Mouse (Mus musculus): ENCODE measurements around the gene Hes2.

The Hes2 gene

GRCm38 (mm10) chr4:152158585-152159284 lies at the start of gene Hes2:
Gene Hes2 (plus strand): TSS chr4:152158867.
- DNase-seq (ENCODE audit: low spot score) = no peak

GRCm38 (mm10) chr4:152109509-152109908 lies 49.2 kb upstream of the Hes2 start:
- no peak for DNase-seq (ENCODE audit: low spot score)

- DNase-seq (ENCODE audit: low spot score) = no peak
Measured at GRCm38 (mm10) chr4:152110689-152111088, 48.0 kb upstream of the Hes2 start.

- DNase-seq (ENCODE audit: low spot score) = no peak
Measured at GRCm38 (mm10) chr4:152112329-152112728, 46.3 kb upstream of the Hes2 start.

GRCm38 (mm10) chr4:152114080-152114479 lies 44.6 kb upstream of the Hes2 start:
- no peak for DNase-seq (ENCODE audit: low spot score)

- DNase-seq (ENCODE audit: low spot score) = no peak
Measured at GRCm38 (mm10) chr4:152115921-152116612, 42.6 kb upstream of the Hes2 start, which contains the start of gene Tnfrsf25. Gene Tnfrsf25 (plus strand): TSS chr4:152115934.

GRCm38 (mm10) chr4:152117538-152117937 lies 41.1 kb upstream of the Hes2 start:
- no peak for DNase-seq (ENCODE audit: low spot score)

- no peak for DNase-seq (ENCODE audit: low spot score)
Measured at GRCm38 (mm10) chr4:152119396-152120292, 39.0 kb upstream of the Hes2 start.

- DNase-seq (ENCODE audit: low spot score) = no peak
Measured at GRCm38 (mm10) chr4:152120311-152121182, 38.1 kb upstream of the Hes2 start.

- DNase-seq (ENCODE audit: low spot score) = no peak
Measured at GRCm38 (mm10) chr4:152121183-152121505, 37.5 kb upstream of the Hes2 start.

- no peak for DNase-seq (ENCODE audit: low spot score)
Measured at GRCm38 (mm10) chr4:152124361-152124961, 34.2 kb upstream of the Hes2 start.

GRCm38 (mm10) chr4:152125161-152126025 lies 33.3 kb upstream of the Hes2 start:
- DNase-seq (ENCODE audit: low spot score) = no peak

GRCm38 (mm10) chr4:152126026-152126920 lies 32.4 kb upstream of the Hes2 start:
- DNase-seq (ENCODE audit: low spot score) = no peak

- DNase-seq (ENCODE audit: low spot score) = no peak
Measured at GRCm38 (mm10) chr4:152127884-152128283, 30.8 kb upstream of the Hes2 start.

GRCm38 (mm10) chr4:152128784-152129183 lies 29.9 kb upstream of the Hes2 start:
- no peak for DNase-seq (ENCODE audit: low spot score)

- DNase-seq (ENCODE audit: low spot score) = no peak
Measured at GRCm38 (mm10) chr4:152129395-152129930, 29.2 kb upstream of the Hes2 start.

GRCm38 (mm10) chr4:152130771-152131653 lies 27.7 kb upstream of the Hes2 start:
- DNase-seq (ENCODE audit: low spot score) = peak; percentile 55

Measured in ovary, postnatal 14 days (tissue).